Mouse (Mus musculus) layer of hippocampus, postnatal 25 days (tissue): ENCODE measurements at regions not wholly inside any gene's neighbourhood (a gene's known extent, or its start where the extent isn't known, plus 50 kb on each side); places are given as distances from the start of the nearest gene placed in this dataset.

ENCODE experiments used
- DNase-seq, 2 experiments: peaks; one replicate each; pipeline ENCODE4 v3.0.0; 2022; ENCODE audit warnings: mixed read lengths in 2 of 2, low spot score in 1 of 2; ENCODE audit errors: extremely low spot score in 1 of 2

DNA sequence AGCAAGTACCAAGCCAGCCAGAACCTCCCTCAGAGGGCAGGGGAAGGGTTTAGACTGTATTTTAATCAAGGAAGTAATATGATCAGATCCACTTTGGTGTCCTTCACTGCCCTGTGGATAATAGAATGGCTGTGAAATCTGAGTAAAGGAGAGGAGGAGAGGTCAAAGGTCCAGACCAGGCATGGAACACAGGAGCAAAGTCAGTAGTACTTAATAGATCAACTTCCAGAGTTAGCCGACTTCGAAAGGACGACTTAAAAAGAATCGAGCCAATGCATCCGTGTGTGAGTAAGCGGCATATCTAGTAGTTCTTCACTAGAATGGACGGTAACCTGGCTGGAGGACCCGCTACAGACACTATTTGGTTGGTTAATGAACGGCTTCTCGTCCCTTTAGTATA lies 103.8 kb upstream of the Gm15217 start:
- no peak for DNase-seq

DNA sequence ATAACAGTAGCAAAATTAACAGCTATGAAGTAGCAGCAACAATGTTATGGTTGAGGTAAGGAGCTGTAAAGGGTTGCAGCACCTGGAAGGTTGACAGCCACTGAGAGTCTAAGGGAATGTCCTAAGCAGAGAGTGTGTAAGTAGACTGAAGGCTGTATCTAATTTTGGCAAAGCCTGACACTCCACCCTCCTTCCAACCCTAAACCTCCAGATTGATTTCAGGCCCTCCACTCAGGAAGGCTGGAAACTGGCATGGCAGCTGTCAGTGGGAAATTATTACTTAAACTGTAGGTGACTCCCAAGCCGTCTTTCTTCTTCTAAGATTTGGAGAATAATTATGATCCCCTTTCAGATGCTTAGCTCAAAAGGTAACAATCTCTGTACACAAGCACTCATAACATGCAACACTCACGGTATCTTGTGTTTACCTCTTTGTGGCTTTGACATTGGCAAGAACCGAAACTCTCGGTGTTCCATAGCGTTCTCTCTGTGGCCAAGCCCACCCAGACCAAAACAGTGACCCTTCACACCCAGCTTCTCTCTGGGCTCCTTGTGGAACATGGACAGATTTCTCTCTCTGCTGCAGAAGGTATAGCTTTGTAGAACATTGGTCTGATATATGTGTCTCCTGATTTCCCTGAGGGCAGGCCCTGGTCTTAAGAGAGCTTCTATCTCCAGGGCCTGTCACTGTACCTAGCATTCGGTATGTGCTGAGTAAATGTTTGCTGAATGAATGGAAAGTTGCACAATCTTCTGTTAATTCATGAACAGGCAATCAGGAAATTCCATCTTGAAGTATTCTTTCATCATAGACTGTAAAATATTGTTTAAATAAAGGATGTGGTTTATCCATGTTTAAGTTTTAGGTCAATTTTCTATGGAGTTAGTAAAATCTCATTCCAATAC lies 102.0 kb upstream of the Gm15217 start:
- no peak for DNase-seq

DNA sequence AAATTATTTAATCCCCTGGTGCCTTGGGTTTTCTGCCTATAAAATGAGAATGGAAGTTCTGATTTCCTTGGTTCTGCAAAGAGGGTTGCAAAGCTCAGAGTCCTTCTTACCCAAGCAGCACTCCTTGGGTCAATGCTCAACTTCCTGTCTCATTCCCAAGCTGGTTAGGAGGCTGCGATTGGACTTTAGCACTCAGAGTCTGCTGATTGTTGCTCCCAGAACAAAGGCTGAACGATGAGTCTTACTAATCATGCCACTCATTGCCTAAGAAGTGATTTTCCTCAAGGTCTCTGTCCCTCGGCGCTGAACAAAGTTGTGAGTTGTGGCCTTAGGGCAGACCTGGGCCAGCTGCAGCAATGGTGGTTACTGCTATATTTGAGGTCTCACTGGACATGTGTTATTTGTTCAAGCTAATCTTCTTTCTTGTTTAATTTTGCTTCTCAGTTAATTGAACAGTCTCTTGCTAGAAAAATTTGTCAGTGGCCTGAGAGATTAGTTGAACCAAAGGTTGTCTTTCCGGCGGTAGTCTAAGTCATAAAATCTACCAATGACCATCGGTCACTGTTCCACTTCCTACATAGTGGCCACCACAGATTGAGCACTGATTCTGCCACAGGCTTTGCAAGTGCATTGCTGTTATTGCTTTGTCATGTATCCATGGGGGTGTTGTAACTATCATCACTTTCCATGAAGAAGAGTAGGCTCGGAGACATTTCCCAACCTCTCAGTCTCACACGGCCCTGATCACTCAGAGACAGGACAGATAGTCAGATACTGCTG lies 101.2 kb upstream of the Gm15217 start:
- DNase-seq: no peak

GRCm38 (mm10) chr14:46292398-46292797 lies 86.8 kb upstream of the Gm15217 start:
- no peak for DNase-seq

- no peak for DNase-seq
These were observed 82.9 kb upstream of the Gm15217 start for GRCm38 (mm10) chr14:46296275-46296674.

GRCm38 (mm10) chr14:46300546-46300945 lies 78.7 kb upstream of the Gm15217 start:
- no peak for DNase-seq

- no peak for DNase-seq
These were observed 76.6 kb upstream of the Gm15217 start for GRCm38 (mm10) chr14:46302601-46303000.

GRCm38 (mm10) chr14:46305267-46305666 lies 73.9 kb upstream of the Gm15217 start:
- DNase-seq: no peak

DNA sequence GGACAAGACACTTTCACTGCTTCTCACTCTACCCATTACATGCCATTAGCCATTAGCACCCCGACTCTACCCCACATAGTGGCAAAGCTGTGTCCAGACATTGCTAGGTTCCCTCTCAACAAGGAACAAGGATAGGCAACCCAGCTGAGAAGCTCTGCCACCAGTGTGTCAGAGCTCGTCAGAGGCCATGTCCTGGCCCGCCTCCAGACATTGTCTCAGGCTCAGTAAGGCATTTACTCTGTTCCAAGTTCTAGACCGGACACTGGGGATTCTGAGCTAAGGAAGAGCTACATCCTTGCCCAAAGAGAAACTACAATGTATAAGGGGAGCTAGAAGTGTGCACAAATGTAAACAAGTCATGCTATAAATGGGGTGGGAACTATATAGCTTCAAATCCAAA lies 66.2 kb upstream of the Gm15217 start:
- DNase-seq: no peak

DNA sequence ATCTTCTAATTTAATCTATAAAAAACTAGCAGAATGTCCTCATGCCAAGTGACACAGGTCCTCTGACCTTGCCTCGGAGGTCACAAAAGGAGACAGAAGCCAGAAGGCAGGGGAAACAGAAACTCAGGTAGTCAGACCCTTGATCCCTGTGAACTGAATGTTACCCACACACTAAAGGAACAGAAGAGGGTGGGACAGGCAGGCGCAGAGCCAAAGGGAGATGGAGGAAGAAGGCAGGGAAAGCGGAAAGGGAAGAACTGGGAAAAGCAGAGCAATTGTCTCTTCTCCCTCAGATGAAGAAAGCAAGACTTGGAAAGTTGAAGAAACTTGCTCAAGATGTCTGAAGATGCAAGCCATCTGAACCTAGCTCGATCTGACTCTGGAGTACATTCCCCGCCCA lies 62.7 kb upstream of the Gm15217 start:
- no peak for DNase-seq

DNA sequence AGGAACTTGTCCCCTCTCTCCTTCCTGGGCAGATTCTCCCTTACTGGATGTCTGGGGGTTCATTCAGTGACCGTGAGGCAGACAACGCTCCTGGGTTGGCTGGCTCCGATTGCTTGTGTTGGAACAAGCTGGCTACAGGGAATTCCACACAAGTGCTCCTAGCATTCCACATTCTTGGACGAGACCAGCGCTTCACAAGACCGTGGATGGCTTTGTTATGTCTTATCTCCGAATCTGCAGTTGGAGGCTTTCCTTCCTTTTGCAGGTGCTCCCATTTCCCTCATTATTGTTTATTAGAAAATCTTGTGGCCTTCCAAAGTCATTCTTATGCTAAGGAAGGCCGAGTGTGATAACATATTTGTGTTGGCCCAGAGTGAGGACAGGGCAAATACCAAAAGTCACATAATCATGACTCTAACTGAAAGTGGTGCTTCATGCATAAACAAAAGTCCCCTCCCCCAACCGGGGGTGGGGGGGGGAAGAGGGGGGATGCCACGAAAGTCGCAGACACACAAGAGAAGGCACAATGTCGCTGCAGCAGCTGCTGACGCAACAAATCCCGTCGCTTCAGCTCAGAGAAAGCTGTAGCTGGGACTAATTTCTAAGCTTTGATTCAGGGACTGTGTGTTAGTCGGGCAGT lies 61.7 kb upstream of the Gm15217 start:
- DNase-seq: no peak

GRCm38 (mm10) chr14:46328064-46328463 lies 51.1 kb upstream of the Gm15217 start:
- DNase-seq: no peak
